Mouse (Mus musculus) kidney, postnatal 14 days (tissue): ENCODE measurements around the gene Rragd.
"Not testable (repeated sequence)": the region's sequence is repeated elsewhere in the genome, so short reads cannot be mapped to it uniquely, and the experiment has no call there.

ENCODE experiments used
- DNase-seq: peaks from one replicate; pipeline ENCODE4 v3.0.0; 2022; ENCODE audit warnings: mixed read lengths

Rragd gene

DNA sequence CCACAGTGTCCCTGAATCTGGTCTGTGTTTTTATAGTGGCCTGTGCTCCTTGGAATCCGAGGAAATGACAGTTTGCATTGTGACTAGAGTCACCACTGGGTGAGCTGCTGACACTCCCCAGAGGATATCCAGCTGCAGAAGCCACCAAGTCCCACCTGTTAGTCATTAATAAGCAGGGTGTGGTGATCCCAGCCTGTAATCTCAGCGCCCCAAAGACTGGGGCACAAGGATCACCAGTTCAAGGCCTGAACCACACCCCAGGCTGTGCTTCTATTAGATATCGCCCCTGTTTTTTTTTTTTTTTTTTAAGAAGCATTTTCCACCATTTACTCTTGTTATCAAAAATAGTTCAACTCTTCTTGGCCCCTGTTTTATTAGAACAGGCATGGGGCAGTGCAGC is 4.2 kb downstream of the Rragd start:
- DNase-seq: no peak

DNA sequence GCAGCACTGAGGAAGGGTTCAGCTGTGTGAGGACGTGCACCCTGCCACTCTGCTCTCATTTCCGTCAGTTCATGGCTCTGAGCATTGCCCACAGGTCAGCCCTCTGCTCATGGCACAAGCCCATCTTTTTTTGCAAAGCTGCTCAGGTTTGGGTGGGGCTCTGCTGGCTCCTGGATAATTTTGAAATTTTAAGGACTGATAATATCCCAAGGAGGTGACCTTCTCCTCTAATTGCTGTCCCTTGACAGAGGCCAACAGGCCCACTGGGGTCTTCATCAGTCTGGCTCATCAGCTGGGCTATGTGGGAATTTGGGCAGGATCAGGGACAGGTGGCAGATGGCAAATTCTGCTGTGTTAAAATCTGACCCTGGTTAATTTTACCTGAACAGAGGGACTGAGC is 6.5 kb downstream of the Rragd start:
- DNase-seq: no peak

DNA sequence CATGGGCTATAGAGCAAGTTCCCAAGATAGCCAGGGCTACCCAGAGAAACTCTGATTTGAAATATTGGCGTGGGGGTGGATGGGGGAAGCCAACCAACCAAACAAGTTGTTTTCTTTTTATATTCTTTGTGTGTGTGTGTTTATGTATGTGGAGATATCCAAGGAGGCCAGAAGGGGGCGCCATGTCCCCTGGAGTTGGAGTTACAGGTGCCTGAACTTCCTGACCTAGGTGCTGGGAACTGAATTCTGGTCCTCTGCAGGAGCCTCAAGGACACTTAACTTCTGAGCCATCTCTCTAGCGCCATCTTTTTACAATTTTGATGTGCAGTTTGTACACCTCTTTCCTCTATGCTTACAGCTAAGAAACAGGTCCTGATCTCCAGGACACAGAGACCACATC is 11.3 kb downstream of the Rragd start:
- no peak for DNase-seq

DNA sequence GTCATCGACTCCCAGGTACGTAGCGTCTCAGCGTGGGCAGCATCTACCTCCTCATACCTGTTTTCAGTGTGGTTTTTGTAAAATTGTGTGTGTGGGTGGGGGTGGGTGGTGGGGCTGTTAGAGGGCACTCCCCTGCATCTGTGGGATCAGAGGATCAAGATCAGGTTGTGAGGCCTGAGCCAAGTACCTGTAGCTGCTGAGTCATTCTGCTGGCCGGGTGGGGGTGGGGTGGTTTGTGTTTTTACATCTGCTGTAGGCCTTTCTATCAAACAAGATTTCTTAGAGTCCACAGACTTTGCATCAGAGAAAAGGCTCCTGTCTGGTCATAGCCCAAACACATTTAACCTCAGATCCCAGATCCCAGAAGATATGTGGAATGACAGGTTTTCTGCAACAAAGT is 13.2 kb downstream of the Rragd start:
- no peak for DNase-seq

DNA sequence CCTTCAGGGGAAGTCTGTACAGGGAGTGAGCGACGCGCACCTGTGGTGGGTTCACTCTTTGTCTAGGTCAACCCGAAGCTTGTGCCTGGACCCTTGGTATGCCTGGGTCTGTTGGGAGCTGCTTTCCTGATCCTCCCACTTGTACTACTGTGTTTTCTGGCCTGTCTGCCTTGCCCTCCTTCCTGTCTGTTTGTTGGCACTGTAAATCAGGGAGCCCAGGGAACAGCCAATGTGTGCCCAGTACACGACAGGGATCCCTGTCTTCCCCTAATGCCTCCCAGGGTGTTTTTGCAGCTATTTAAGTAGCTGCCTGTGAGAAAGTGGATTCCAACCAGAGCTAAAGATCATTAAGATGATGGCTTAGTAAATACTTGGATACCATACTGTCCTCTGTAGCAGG is 14.7 kb downstream of the Rragd start:
- DNase-seq: no peak

DNA sequence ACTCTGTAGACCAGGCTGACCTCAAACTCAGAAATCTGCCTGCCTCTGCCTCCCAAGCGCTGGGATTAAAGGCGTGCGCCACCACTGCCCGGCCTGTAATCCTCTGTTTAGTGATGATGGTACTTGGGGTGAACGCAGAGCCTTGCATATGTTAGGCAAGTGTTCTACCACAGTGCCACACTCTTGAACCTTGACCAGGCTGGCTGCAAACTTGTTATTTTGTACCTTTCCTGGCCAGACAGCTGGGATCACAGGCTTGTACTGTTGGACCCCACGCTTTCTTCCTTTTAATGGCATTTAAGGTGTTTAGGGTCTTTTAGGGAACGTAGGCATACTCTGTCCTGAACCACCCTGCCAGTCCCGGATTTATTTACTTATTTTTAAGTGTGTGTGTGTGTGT is 16.2 kb downstream of the Rragd start:
- DNase-seq: peak; percentile 16

DNA sequence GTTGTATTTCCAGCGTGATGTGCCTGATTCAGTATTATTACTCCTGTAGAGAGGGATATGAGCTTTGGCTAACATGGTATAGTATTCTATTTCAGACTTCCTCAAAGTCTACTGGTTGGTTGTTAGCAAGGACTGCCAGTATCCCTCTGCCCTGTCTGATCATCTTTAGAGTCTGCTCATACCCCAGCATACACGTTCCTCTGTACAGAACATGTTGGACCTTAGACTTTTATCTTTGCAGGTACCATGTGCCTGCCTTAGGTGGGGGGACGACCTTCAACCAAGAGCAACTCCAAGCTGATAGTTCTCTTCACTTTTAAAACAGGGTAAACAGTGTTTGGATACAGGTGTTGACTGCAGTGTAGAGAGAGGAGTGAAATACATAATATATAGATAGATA is 19.2 kb downstream of the Rragd start:
- DNase-seq: no peak

DNA sequence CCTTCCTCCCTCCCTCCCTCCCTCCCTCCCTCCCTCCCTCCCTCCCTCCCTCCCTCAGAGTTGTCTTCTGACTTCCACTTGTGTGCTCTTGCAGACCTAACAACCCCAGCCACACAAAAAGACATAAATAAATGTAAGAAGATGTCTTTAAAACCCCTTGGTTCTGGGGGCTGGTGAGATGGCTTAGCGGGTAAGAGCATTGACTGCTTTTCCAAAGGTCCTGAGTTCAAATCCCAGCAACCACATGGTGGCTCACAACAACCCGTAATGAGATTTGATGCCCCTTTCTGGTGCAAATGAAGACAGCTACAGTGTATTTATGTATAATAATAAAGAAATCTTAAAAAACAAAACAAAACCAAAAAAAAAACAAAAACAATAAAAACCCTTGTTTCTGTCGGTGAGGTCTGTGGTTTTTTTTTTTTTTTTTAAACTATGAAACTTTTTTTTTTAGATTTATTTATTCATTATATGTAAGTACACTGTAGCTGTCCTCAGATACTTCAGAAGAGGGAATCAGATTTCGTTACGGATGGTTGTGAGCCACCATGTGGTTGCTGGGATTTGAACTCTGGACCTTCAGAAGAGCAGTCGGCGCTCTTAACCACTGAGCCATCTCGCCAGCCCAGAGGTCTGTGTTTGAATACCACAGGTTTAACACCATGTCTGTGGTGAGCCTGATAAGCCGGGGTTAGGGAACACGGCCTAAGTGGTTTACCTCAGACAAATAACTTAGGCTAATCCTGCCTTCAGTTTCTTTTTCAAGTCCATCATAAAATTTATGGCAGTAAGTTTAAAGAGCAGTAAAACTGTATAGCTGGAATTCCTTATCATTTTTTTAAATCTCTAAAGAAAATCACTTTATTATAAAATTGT is 23.0 kb downstream of the Rragd start:
- not testable (repeated sequence) for DNase-seq

DNA sequence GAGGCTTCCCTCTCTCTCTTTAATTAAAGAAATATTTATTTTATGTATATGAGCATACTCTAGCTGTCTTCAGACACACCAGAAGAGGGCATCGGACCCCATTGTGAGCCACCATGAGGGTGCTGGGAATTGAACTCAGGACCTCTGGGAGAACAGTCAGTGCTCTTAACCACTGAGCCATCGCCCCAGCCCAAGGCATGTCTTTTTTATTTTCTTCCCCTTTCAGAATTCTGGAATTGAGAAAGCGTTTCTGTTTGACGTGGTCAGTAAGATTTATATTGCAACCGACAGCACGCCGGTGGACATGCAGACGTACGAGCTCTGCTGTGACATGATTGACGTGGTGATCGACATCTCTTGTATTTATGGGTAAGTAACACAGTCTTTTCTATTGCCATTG is 24.0 kb downstream of the Rragd start:
- DNase-seq: no peak

DNA sequence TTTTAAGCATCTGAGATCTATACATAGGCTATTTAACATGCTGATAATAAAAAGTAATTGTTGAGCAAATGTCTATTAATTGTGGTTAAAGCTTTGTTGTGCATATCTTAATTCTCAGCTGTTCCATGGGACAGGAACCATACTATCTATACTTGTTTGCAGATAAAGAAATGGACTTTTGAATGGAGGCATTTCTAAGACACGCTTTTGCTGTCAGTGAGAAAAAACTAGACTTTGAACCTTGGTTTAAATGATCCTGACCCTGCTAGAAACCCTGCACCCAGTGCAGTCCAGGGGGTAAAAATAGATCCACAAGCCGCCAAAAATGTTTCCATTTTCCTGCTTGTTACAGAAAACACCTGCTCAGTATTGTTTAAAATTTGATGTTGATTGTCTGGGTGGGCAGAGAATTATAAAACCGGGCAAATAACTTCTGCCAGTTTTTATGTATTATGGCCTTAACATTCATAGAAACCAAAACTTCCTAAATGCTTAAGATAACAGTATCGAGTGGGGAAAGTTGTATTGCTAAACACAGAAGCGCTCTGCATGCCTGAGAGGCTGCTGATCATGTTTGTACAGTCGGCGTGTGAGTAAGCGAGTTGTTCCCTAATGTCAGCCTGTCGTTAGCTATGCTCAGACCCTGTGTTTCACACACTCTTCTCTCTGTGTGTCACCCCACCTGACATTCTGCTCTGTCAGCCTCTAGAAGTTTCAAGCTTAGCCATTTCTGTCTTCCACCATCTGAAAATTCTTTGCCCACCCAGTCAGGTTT is 24.8 kb downstream of the Rragd start:
- DNase-seq: peak; percentile 8

DNA sequence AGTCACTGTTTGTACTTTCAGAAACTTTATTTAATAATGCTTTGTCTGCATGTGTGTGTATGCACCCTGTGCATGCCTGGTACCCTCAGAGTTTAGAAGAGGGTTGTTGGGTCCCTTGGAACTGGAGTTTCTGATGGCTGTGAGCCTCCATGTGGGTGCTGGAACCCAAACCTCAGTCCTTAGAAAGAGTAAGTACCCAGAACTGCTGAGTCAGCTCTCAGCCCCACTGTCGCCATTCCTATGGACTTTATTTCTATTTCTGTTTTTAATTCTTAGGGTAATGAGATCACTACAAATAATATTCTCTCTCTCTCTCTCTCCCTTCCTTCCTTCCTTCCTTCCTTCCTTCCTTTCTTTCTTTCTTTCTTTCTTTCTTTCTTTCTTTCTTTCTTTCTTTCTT is 27.2 kb downstream of the Rragd start:
- DNase-seq: no peak

DNA sequence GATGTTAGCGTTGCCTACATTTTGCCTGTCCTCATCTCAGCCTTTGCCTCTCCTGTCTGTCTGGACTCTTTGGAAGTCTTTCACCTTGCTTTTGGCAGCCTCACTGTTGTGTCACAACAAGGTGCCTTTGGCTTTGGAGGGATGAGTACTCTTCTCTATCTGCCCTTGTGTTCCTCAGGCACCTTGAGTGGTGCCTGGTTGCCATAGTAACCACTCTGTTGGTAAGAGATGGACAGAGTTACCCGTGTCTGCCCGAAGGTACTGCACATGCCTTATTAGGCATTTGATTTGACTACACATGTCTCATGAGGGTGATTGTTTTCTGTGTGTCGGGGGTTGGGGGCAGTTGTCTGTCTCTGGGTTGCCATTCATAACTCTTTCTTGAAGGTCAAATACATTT is 29.6 kb downstream of the Rragd start:
- no peak for DNase-seq

DNA sequence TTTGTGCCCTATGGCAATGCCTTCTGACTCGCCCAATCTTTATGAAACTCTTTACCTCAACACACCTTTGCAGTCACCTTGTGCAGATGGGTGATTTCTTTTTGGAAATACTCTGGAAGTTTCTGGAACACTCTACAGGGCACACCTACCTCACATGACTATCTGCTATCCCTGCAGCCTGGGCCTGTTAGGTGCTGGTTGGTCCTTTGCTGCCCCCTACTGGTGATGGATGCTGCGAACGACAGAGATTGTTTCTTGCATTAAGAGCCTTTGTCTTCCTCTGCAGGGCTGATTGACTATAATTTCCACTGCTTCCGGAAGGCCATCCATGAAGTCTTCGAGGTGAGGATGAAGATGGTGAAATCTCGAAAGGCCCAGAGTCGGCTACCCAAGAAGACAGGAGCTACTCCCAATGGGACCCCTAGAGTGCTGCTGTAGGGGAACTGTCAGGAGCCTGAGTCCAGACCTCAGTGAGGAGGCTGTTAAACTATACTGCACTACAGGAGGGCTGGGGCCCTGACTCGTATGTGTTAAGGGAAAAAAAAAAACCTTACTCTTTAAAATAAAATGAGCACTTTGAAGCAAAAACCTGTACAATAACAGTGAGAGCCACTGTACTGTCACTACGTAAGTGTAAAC is 35.6 kb downstream of the Rragd start:
- peak; percentile 89 for DNase-seq

DNA sequence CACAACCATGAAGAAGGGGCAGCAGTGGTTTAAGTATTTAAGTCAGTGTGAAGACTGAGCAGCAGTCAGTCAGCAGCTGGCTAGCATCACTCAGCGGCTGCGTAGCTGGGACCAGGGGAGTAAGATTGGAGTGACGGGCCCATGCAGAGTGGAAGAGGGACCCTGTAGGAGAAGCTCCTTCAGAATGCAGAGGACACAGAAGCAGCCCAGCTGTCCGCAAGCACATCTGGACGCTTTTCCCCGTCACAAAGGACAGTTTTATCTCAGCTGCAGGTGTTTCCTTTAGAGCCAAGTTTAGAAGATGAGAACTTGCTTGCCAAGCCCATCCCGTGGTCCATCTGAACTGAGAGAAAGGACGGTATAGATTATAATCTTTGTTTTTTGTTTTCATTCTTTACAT is 41.6 kb downstream of the Rragd start:
- DNase-seq: no peak

DNA sequence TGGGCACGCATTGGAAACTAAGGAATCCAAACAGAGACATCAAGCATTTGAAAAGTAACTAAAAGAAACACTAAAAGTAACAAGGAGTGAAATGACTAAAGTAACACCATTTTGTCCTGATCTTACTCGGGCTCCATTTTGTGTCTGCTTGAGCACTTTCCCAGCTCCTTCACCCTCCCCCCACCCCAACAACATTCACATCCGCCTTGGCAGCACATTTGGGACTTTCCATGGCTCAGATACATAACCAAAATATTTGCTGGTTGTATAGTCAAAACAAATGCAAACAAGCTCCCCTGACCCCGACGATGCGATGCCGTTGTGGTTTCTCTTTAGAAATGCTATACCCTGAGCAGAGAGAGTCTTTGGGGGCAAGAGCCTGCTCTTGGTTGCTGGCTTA is 46.3 kb downstream of the Rragd start:
- no peak for DNase-seq

DNA sequence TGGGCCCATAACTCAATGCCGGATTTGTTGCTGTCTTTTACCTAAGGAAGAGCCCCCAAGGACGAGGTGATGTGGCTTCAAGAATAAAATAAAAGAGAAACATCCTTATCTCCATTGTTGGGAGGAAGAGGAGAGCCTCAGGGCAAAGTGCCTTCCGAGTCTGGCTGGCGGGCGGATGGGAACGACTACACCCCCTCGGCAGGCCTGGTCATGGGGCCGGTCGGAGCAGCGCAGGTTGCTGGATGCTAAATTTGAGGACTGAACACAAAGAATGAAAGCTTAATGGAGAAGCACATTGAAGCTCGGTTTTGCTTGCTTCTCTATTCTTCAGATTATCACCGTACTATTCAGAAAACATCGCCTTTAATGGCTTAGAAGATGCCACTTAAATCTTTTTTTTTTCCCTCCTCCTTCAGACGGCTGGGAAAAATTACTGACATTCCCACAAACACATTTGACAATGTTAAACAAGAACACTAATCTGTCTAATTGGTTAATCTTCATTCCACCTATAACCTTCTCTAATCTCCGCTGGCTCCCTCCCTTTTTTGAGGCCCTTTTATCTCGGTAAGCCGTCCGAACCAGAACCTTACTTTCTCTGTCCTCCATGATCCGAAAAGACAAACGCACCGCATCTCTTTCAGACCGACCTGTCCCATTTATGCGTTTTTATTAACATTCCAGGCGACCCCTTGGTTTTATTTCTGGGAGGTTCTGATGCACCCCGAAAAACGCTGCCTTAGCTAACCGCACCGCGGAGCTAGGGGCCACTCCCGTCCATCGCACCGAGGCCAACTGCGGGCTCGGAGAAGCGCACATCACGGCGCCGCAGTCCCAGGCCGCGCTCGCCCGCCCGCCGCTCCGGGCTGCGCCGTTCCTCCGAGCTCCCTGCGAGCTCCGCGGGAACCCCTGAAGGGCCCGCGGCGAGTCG is 47.7 kb downstream of the Rragd start:
- peak; percentile 10 for DNase-seq

DNA sequence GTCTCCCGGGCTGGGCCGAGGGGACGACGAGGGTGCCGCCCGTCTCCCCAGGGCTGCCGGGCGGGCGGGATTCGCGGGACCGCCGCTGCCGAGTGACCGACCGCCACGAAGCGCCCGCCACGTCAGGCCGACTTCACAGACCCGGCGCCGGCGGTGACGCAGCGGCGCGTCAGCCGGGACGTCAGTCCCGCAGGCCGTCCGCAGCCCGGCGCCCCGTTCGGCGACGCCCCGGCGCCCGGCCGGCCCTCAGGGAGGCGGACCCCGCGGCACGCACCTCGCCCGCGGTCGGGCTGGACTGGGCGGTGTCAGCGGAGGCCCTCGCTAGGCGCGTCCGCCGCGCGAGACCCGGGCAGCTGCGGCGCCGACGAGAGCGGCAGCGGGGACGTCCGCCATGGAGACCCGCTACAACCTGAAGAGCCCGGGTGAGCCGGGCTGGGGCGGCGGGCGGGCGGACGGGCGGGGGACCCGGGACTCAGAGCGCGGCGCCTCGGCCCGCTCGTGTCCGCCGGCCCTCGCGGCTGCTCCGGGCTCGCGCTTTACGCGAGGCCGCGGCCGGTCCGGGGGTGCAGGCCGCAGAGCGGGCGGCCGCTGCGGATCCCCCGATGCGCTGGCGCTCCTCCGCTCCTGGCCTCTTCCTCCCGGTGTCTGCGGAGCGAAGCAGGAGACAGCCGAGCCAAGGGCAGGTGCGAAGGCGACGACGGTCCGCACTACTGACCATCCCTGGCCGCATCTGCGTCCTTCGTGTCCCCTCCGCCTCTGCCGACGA is 48.5 kb downstream of the Rragd start, which contains the start of gene Ube2j1:
TSS of gene Ube2j1 (plus strand) at position 222 of the 766 bp plus-strand sequence.
- DNase-seq: peak; percentile 95

DNA sequence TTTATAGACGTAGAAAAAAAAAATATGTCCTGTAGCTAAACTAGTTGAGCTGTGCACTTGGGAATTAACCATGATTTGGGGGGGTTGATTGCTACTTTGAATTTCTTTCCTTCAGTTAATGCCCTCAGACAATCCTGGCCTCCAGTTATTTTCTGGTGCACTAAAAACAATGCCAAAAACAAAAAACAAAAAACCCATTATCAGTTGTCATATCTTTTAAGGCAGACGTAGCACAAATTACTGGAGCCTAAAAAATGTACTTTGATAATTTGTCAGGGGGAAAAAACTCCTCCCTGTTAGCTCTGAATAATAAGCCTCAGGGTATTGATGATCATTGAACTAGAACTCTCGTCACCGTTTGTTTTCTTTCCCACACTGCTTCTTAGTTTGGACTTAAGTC is 49.2 kb downstream of the Rragd start:
- DNase-seq: no peak

DNA sequence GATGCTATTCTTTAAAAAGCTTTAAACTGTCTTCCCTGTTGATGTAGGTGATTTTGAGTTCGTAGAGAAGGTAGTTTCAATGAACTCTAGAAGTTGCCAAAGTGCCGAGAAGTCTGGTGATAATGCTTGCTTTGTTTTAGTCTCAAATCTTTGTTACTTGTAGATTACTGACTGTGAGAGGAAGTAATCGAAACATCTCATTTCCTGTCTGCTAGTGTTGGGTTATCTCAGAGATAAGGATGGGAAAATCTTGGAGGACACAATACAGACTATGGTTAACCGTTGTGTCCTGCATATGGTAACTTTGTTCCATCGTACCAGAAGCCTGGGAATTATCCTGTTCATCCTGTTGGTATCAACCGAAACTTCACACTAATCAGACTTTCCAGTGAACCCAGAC is 50.7 kb downstream of the Rragd start:
- DNase-seq: no peak

DNA sequence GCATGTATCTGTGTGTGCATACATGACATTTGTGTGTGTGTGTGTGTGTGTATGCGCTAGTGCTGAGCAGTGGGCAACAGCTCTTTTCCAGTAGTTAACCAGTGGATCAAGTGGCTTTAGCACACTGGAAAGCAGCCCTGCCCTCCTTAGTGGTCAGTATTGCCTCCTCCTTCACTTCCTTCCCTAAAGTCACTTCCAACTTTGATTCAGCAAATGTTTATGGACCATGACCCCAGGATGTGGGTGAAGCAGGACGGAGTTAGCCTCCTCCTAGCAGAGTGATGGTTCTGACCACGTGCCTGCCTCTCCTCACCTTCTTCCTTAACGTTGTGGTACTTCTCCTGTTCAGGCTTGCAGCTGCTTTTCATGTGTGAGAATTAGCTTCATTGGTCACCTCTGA is 57.0 kb downstream of the Rragd start:
- DNase-seq: no peak

DNA sequence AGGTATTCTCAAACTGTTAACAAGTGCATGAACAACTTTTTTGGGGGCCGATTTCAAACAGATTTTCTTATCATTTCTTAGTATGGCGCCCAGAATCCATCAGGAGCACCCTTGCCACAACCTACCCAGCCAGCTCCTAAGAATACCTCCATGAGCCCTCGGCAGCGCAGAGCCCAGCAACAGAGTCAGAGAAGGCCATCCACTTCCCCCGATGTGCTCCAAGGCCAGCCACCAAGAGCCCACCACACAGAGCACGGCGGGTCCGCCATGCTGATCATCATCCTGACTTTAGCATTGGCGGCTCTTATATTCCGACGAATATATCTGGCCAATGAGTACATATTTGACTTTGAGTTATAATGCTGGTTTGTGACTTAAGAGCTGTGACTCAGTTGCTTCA is 66.8 kb downstream of the Rragd start:
- DNase-seq: no peak

DNA sequence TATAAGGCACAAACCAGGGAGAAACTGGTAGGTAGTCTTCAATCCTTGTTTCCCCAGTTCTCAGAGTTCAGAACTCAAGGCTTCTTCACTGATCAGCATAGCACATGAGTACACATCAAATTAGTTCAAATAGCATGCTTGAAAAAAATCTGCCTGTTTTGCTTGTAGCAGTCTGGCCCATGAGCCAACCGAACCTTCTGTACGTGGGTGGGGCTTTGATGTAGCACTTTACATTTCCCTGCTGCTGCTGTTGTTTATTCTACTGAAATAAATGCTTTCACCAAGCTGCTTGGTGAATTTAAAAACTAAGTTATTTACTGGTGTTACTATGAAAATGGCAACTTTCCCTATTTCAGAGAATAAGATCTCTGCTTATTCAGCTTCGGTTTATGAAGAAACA is 69.2 kb downstream of the Rragd start:
- DNase-seq: no peak
